Mouse (Mus musculus) hindbrain, embryonic 15.5 days (tissue): Measurements from ENCODE around the gene Mmp25. TPM values are rescaled to one million over a fixed set of nuclear protein-coding genes. Genes with fewer than 3 reads are reported as not detected.
"Not testable (repeated sequence)": the region's sequence is repeated elsewhere in the genome, so short reads cannot be mapped to it uniquely, and the experiment has no call there.

Experiments used
- ATAC-seq: fragments of 200-750 bp; cut with Nextera tagmentation; 2 replicates; pipeline ENCODE4 v1.8.0; 2017; ENCODE audit warnings: low read depth, moderate number of reproducible peaks, moderate TSS enrichment; ENCODE audit not compliant: low FRiP score
- H3K27ac ChIP-seq: fragments of 300-500 bp; sonication (generic); replicated peaks from 2 replicates; pipeline ENCODE4 v1.5.1; 2015; ENCODE audit warnings: mild to moderate bottlenecking, inconsistent platforms
- H3K27me3 ChIP-seq: fragments of 300-500 bp; sonication (generic); 2 replicates; pipeline ENCODE4 v1.6.1; 2015; ENCODE audit warnings: control low read depth, inconsistent platforms
- H3K36me3 ChIP-seq: fragments of 300-500 bp; sonication (generic); 2 replicates; pipeline ENCODE4 v1.6.1; 2015; ENCODE audit warnings: control low read depth, inconsistent platforms
- H3K4me1 ChIP-seq: fragments of 300-500 bp; sonication (generic); replicated peaks from 2 replicates; pipeline ENCODE4 v1.6.1; 2015; ENCODE audit warnings: control low read depth, inconsistent platforms
- H3K4me2 ChIP-seq: fragments of 300-500 bp; sonication (generic); 2 replicates; pipeline ENCODE4 v1.6.1; 2015; ENCODE audit warnings: moderate library complexity, mild to moderate bottlenecking, inconsistent platforms
- H3K4me3 ChIP-seq: fragments of 300-500 bp; sonication (generic); 2 replicates; pipeline ENCODE4 v1.5.1; 2015; ENCODE audit warnings: mild to moderate bottlenecking, inconsistent platforms
- H3K9ac ChIP-seq: fragments of 300-500 bp; sonication (generic); 2 replicates; pipeline ENCODE4 v1.6.1; 2015; ENCODE audit warnings: inconsistent platforms
- H3K9me3 ChIP-seq: fragments of 300-500 bp; sonication (generic); 2 replicates; pipeline ENCODE4 v1.6.1; 2016; ENCODE audit warnings: control low read depth, inconsistent platforms
- WGBS: fragments of 180-500 bp; shearing (Covaris S2); methylation state at CpG from one replicate; pipeline ENCODE4 v1.1.7; 2015; 5-methylcytosine and 5-hydroxymethylcytosine counted together
- polyA plus RNA-seq: library from polyadenylated mRNA; unstranded; fragments of >200 nt; fragmentation: Nextera tagmentation; extraction: Ambion mirVana; gene quantifications from 2 replicates; pipeline ENCODE4 v1.2.1, GENCODE M21; 2015

The Mmp25 gene
- polyA plus RNA-seq, 1 experiment from 2014 or later = 1.7 TPM

DNA sequence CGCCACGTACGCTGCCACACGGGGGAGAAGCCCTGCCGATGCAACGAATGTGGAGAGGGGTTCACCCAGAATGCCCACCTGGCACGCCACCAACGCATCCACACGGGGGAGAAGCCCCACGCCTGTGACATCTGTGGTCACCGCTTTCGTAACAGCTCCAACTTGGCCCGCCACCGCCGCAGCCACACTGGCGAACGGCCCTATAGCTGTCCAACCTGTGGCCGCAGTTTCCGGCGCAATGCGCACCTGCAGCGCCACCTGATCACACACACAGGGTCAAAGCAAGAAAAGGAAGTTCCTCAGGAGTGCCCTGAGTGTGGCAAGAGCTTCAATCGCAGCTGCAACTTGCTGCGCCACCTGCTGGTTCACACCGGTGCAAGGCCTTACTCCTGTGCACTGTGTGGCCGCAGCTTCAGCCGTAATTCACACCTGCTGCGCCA, 34.7 kb downstream of the Mmp25 start:
- 84% methylated on average over 28 of the region's 28 CpGs for WGBS
- Histone ChIP-seq H3K9me3 (no peaks in the 10 kb centered on the region), H3K36me3 (no peaks in the 10 kb centered on the region), H3K4me1 (no peaks in the 10 kb centered on the region), H3K27ac (no peak overlapping the region), H3K4me2 (no peak overlapping the region), H3K4me3 (no peak overlapping the region), H3K27me3 (no peaks in the 10 kb centered on the region), H3K9ac (no peak overlapping the region)
- no peak for ATAC-seq

GRCm38 (mm10) chr17:23609612-23610011, 35.5 kb downstream of the Mmp25 start:
- Histone ChIP-seq H3K9ac (no peak overlapping the region), H3K4me2 (no peak overlapping the region), H3K4me3 (no peak overlapping the region), H3K4me1 (no peaks in the 10 kb centered on the region), H3K27me3 (no peaks in the 10 kb centered on the region), H3K36me3 (no peaks in the 10 kb centered on the region), H3K9me3 (no peaks in the 10 kb centered on the region), H3K27ac (no peak overlapping the region)
- no peak for ATAC-seq
- WGBS = 93% methylated on average over 24 of the region's 24 CpGs

GRCm38 (mm10) chr17:23605220-23605619, 39.9 kb downstream of the Mmp25 start:
- no peak overlapping the region for H3K9ac ChIP-seq
- no peaks in the 10 kb centered on the region for H3K27me3 ChIP-seq
- no peak overlapping the region for H3K4me3 ChIP-seq
- no peak for ATAC-seq
- H3K9me3 ChIP-seq = no peaks in the 10 kb centered on the region
- H3K27ac ChIP-seq = no peak overlapping the region
- 85% methylated on average over 8 of the region's 8 CpGs for WGBS
- H3K4me1 ChIP-seq = no peaks in the 10 kb centered on the region
- no peaks in the 10 kb centered on the region for H3K36me3 ChIP-seq
- H3K4me2 ChIP-seq = no peak overlapping the region

- no peaks in the 10 kb centered on the region for H3K9me3 ChIP-seq
- H3K4me1 ChIP-seq = peaks cover 2% of the 10 kb centered on the region
- H3K27ac ChIP-seq = no peak overlapping the region
- 85% methylated on average over 7 of the region's 7 CpGs for WGBS
- H3K27me3 ChIP-seq = no peaks in the 10 kb centered on the region
- H3K4me3 ChIP-seq = no peak overlapping the region
- no peak overlapping the region for H3K9ac ChIP-seq
- no peak for ATAC-seq
- H3K36me3 ChIP-seq = no peaks in the 10 kb centered on the region
- H3K4me2 ChIP-seq = no peak overlapping the region
Observed at GRCm38 (mm10) chr17:23604394-23604793, 40.7 kb downstream of the Mmp25 start.

GRCm38 (mm10) chr17:23603542-23603941, 41.5 kb downstream of the Mmp25 start:
- ATAC-seq = no peak
- H3K36me3 ChIP-seq = no peaks in the 10 kb centered on the region

GRCm38 (mm10) chr17:23603077-23603476, 42.0 kb downstream of the Mmp25 start:
- H3K27ac ChIP-seq = no peak overlapping the region
- H3K4me3 ChIP-seq = no peak overlapping the region
- H3K4me2 ChIP-seq = no peak overlapping the region; the same call in 1 of the 2 replicates
- H3K4me1 ChIP-seq = peaks cover 15% of the 10 kb centered on the region
- no peaks in the 10 kb centered on the region for H3K27me3 ChIP-seq
- no peaks in the 10 kb centered on the region for H3K36me3 ChIP-seq
- no peak overlapping the region for H3K9ac ChIP-seq
- WGBS = 23% methylated on average over 8 of the region's 8 CpGs
- no peak for ATAC-seq
- H3K9me3 ChIP-seq = no peaks in the 10 kb centered on the region

More at GRCm38 (mm10) chr17:23603542-23603941, 41.5 kb downstream of the Mmp25 start:
- no peak overlapping the region for H3K4me3 ChIP-seq
- H3K4me1 ChIP-seq = peaks cover 11% of the 10 kb centered on the region
- 59% methylated on average over 2 of the region's 2 CpGs for WGBS
- H3K9ac ChIP-seq = no peak overlapping the region
- H3K27me3 ChIP-seq = no peaks in the 10 kb centered on the region
- no peaks in the 10 kb centered on the region for H3K9me3 ChIP-seq
- H3K27ac ChIP-seq = no peak overlapping the region
- no peak overlapping the region; the same call in 1 of the 2 replicates for H3K4me2 ChIP-seq

DNA sequence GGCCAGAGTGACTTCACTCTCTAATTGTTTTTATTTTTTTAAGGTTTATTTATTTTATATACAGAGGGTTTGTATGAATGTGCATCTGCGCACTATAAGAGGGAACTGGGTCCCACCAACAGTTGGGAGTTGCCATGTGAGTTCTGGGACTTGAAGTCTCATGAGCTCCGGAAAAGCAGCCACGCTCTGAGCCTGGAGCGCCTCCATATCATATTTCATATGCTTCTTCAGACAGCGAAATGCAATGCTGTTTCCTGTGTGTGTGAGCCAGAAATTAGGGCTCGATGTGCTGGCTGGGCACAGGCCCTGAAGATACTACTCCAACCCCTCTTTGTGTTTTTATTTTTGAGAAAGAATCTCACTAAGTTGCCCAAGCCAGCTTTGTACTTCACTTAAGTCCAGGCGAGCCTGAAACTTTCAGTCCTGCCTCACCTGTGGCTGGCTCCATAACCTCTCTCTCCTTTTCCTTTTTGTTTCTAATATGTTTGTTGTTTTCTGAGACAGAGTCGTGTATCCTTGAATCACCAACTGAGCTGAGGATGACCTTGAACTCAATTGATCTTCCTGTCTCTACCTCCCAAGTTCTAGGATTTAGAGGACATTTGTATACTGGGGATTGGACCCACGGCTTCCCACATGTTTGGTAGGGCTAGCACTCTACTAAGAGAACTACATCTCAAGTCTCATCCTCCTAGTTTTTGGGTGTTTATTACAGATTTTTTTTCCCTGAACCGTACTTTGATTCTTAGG, 43.1 kb downstream of the Mmp25 start:
- Histone ChIP-seq H3K27me3 (no peaks in the 10 kb centered on the region), H3K4me2 (no peak overlapping the region), H3K27ac (no peak overlapping the region), H3K9me3 (no peaks in the 10 kb centered on the region), H3K36me3 (no peaks in the 10 kb centered on the region), H3K9ac (no peak overlapping the region), H3K4me1 (peaks cover 15% of the 10 kb centered on the region), H3K4me3 (no peak overlapping the region)
- WGBS = 54% methylated on average over 10 of the region's 10 CpGs
- ATAC-seq = no peak

- no peaks in the 10 kb centered on the region for H3K9me3 ChIP-seq
- H3K4me1 ChIP-seq = peaks cover 15% of the 10 kb centered on the region
- 29% methylated on average over 15 of the region's 15 CpGs for WGBS
- peak within 1 kb of the TSS; percentile 74; the same call in 1 of the 2 replicates for H3K4me2 ChIP-seq
- H3K27me3 ChIP-seq = no peaks in the 10 kb centered on the region
- no peak within 1 kb of the TSS for H3K9ac ChIP-seq
- ATAC-seq = no peak
- H3K27ac ChIP-seq = no peak within 1 kb of the TSS
- no peak within 1 kb of the TSS for H3K4me3 ChIP-seq
- no peaks in the 10 kb centered on the region for H3K36me3 ChIP-seq
Observed at GRCm38 (mm10) chr17:23600641-23601622, 44.1 kb downstream of the Mmp25 start, which contains the start of gene Zscan10. Gene Zscan10, plus strand, starts transcription at chr17:23600856.

DNA sequence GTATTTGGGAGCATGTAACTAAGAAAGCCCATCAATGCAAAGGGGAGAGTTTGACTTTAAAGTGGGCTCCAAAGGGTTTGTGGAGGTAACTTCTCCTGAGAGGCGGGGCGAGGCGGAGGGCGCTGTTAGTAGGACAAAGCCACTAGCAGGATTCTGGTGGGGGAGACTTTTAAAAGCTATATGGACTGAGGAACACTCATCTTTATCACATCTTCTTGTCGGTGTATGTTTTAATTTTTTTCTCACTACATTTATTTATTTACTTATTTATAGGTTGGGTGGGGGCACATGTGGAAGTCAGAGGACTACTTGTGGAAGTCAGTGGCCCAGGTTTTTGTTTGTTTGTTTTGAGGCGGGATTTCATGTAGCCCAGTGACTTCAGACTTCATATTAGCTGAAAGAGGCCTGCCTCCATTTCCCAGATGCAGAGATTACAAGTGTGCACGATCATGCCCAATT, 45.4 kb downstream of the Mmp25 start:
- H3K27ac ChIP-seq = peak overlapping the region; percentile 68
- WGBS = 50% methylated on average over 7 of the region's 7 CpGs
- H3K4me1 ChIP-seq = peaks cover 15% of the 10 kb centered on the region
- H3K4me2 ChIP-seq = peak overlapping the region; percentile 74
- H3K9me3 ChIP-seq = no peaks in the 10 kb centered on the region
- peak overlapping the region; percentile 43 for H3K9ac ChIP-seq
- peak overlapping the region; percentile 44 for H3K4me3 ChIP-seq
- H3K27me3 ChIP-seq = no peaks in the 10 kb centered on the region
- H3K36me3 ChIP-seq = no peaks in the 10 kb centered on the region
- ATAC-seq = no peak

GRCm38 (mm10) chr17:23598582-23599552, 46.2 kb downstream of the Mmp25 start, which contains the start of gene Zfp13:
Gene Zfp13, minus strand, starts transcription at chr17:23599487.
- Histone ChIP-seq H3K27me3 (no peaks in the 10 kb centered on the region), H3K4me1 (peaks cover 15% of the 10 kb centered on the region), H3K36me3 (no peaks in the 10 kb centered on the region), H3K27ac (peak within 1 kb of the TSS; percentile 68), H3K4me3 (peak within 1 kb of the TSS; percentile 44), H3K9ac (peak within 1 kb of the TSS; percentile 43), H3K4me2 (peak within 1 kb of the TSS; percentile 74), H3K9me3 (no peaks in the 10 kb centered on the region)
- ATAC-seq = peak; percentile 93
- 10% methylated on average over 31 of the region's 31 CpGs for WGBS

DNA sequence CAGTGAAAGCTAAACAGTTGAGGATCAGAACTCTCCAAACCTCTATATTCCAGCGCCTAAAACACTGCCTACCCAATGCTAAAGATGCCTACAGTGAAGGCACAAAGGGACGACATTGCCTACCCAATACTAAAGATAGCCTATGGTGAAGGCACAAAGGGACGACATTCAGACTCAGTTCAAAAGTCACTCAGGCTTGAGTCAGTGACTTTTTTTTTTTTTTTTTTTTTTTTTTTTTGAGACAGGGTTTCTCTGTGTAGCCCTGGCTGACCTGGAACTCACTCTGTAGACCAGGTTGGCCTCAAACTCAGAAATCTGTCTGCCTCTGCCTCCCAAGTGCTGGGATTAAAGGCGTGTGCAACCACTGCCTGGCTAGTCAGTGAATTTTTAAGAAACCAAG, 49.9 kb downstream of the Mmp25 start:
- H3K27ac ChIP-seq, ATAC-seq, H3K36me3 ChIP-seq, H3K27me3 ChIP-seq, H3K9me3 ChIP-seq, H3K4me3 ChIP-seq, H3K4me2 ChIP-seq, H3K9ac ChIP-seq: not testable (repeated sequence)
- H3K4me1 ChIP-seq = peaks cover 26% of the 10 kb centered on the region
- 71% methylated on average over 4 of the region's 4 CpGs for WGBS
